Mouse (Mus musculus) ES-Bruce4 (cell line): ENCODE results near the gene Ntng2.

Experiments
- CTCF ChIP-seq: IDR thresholded peaks from one replicate; pipeline ENCODE4 v1.8.1; 2011; ENCODE audit warnings: low read depth, low read length
- EP300 ChIP-seq: IDR thresholded peaks from 2 replicates; pipeline ENCODE4 v1.6.1; 2011; ENCODE audit warnings: low read depth, low read length; ENCODE audit not compliant: insufficient read depth

- TF ChIP-seq CTCF (no peak), EP300 (no peak)
Measured at GRCm38 (mm10) chr2:29235026-29235425, 17.8 kb downstream of the Ntng2 start.
